Mouse (Mus musculus) lung, adult 2 months (tissue): ENCODE measurements at regions not wholly inside any gene's neighbourhood (a gene's known extent, or its start where the extent isn't known, plus 50 kb on each side); places are given as distances from the start of the nearest gene placed in this dataset.

Experiments used
- DNase-seq: peaks from one replicate; pipeline ENCODE4 v3.0.0; 2022
- H3K4me1 ChIP-seq: fragments of 200-500 bp; 2 replicates; pipeline ENCODE4 v1.6.1; 2011; ENCODE audit warnings: low read length; ENCODE audit not compliant: control insufficient read depth, insufficient read depth
- H3K4me3 ChIP-seq: fragments of 200-500 bp; replicated peaks from 2 replicates; pipeline ENCODE3; 2011; ENCODE audit warnings: low read depth, mild to moderate bottlenecking, control low read depth, low read length; ENCODE audit errors: extremely low read depth
- CTCF ChIP-seq: fragments of 200-500 bp; IDR thresholded peaks from 2 replicates; pipeline ENCODE4 v1.5.1; 2011; ENCODE audit warnings: mild to moderate bottlenecking, low read length, control low read depth; ENCODE audit not compliant: insufficient read depth
- POLR2A ChIP-seq: fragments of 200-500 bp; IDR thresholded peaks from 2 replicates; pipeline ENCODE4 v1.6.1; 2011; ENCODE audit warnings: low read depth, mild to moderate bottlenecking, control low read depth, low read length, borderline replicate concordance; ENCODE audit errors: extremely low read depth
- WGBS: fragments of 180-500 bp; shearing (Covaris S2); methylation state at CpG from one replicate; pipeline ENCODE4 v1.1.7; 2018; 5-methylcytosine and 5-hydroxymethylcytosine counted together

GRCm38 (mm10) chr3:132359596-132359995 is 270.0 kb upstream of the Gimd1 start:
- DNase-seq, result no peak
- WGBS, result 68% methylated on average over 3 of the region's 3 CpGs
- H3K4me1 ChIP-seq, result no peaks in the 10 kb centered on the region
- TF ChIP-seq CTCF (no peak), POLR2A (no peak)
- no peak overlapping the region for H3K4me3 ChIP-seq

DNA sequence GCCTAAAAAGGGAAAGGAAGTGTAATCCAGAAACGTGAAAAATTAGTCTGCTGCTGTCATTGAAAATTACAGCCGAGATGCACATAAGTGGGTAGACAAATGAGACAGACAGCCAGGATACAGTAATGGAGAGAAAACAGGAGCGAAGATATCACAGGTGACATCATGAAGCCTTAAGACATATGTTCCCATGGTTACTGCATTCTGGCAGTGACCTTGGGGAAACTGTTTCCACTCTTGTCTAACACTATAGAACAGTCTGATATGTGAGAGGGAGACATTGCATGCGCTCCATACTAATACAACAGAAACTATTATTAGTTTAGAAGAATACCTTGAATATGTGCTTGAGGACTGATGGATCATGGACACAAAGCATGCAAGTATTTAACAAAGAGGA is 254.0 kb upstream of the Gimd1 start:
- TF ChIP-seq CTCF, result no peak
- TF ChIP-seq POLR2A, result no peak
- no peak overlapping the region for H3K4me3 ChIP-seq
- no peak for DNase-seq
- 51% methylated on average over 4 of the region's 4 CpGs for WGBS
- no peaks in the 10 kb centered on the region for H3K4me1 ChIP-seq

- no peak for DNase-seq
- Histone ChIP-seq H3K4me3 (no peak overlapping the region), H3K4me1 (no peaks in the 10 kb centered on the region)
- no peak for TF ChIP-seq POLR2A
- TF ChIP-seq CTCF, result no peak
- 53% methylated on average over 2 of the region's 2 CpGs for WGBS
These were observed 211.9 kb upstream of the Gimd1 start for GRCm38 (mm10) chr3:132417742-132418141.

GRCm38 (mm10) chr3:132425819-132426671 is 203.6 kb upstream of the Gimd1 start:
- DNase-seq, result no peak
- no peak overlapping the region for H3K4me3 ChIP-seq
- TF ChIP-seq CTCF (no peak), POLR2A (no peak)

DNA sequence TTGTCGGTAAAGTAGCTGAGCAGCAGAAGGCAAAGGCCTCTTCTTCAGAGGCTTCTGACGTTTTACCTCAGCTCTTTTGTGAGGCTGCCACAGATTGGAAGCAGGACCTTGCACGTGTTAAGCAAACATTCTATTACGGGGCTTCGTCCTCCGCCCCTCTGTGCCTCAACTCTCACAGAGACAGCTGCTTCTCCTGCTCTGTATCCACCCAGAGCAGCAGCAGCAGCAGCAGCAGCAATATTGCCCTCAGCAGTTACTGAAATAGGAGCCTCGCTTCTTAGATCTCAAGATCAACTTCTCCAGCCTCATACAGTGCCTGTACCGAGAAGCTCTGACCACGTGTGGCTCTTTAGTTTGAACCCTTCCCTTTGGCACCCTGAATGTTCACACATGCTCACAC is 202.4 kb upstream of the Gimd1 start:
- no peaks in the 10 kb centered on the region for H3K4me1 ChIP-seq
- DNase-seq, result no peak
- H3K4me3 ChIP-seq, result no peak overlapping the region
- no peak for TF ChIP-seq CTCF
- no peak for TF ChIP-seq POLR2A
- WGBS, result 59% methylated on average over 9 of the region's 9 CpGs

More at GRCm38 (mm10) chr3:132425819-132426671, 203.6 kb upstream of the Gimd1 start:
- no peaks in the 10 kb centered on the region for H3K4me1 ChIP-seq
- 58% methylated on average over 11 of the region's 11 CpGs for WGBS

GRCm38 (mm10) chr3:132428148-132428547 is 201.5 kb upstream of the Gimd1 start:
- no peak for DNase-seq
- 36% methylated on average over 17 of the region's 17 CpGs for WGBS
- no peak overlapping the region for H3K4me3 ChIP-seq
- H3K4me1 ChIP-seq, result no peaks in the 10 kb centered on the region
- TF ChIP-seq POLR2A, result no peak
- TF ChIP-seq CTCF, result no peak

- TF ChIP-seq CTCF (no peak), POLR2A (no peak)
- H3K4me3 ChIP-seq, result no peak overlapping the region
- no peak for DNase-seq
- H3K4me1 ChIP-seq, result no peaks in the 10 kb centered on the region
These were observed 197.8 kb upstream of the Gimd1 start for GRCm38 (mm10) chr3:132431805-132432204.

GRCm38 (mm10) chr3:132441226-132441625 is 188.4 kb upstream of the Gimd1 start:
- Histone ChIP-seq H3K4me1 (no peaks in the 10 kb centered on the region), H3K4me3 (no peak overlapping the region)
- TF ChIP-seq POLR2A (no peak), CTCF (no peak)
- 72% methylated on average over 6 of the region's 6 CpGs for WGBS
- no peak for DNase-seq

DNA sequence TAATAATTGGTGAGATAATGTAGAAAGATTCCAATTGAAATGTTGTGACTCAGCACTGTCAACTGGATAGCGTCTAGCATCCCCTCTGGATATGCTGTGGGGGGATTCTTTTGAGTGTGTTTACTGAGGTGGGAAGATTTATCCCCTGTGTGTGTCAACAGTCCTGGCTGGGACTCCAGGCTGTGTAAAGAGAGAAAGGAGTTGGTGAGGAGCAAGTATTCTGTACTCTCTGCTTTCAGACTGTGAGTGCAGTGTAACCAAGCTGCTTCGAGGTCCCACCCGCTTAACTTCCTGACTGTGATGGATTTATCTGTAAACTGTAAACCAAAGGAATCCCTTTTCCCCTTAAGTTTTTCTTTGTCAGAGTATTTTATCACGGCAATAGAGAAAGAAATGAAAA is 175.7 kb upstream of the Gimd1 start:
- TF ChIP-seq CTCF (no peak), POLR2A (no peak)
- WGBS, result 30% methylated on average over 4 of the region's 4 CpGs
- Histone ChIP-seq H3K4me3 (no peak overlapping the region), H3K4me1 (no peaks in the 10 kb centered on the region)
- no peak for DNase-seq

GRCm38 (mm10) chr3:132462348-132462959 is 167.2 kb upstream of the Gimd1 start:
- TF ChIP-seq POLR2A (no peak), CTCF (no peak)
- no peak overlapping the region for H3K4me3 ChIP-seq
- DNase-seq, result no peak
- 76% methylated on average over 5 of the region's 5 CpGs for WGBS
- H3K4me1 ChIP-seq, result no peaks in the 10 kb centered on the region
